Mouse (Mus musculus) adrenal gland, postnatal 10 days (tissue): ENCODE results near the gene Kif26b. TPM values are rescaled to one million over a fixed set of nuclear protein-coding genes. Genes with fewer than 3 reads are reported as not detected.

ENCODE experiments used
- DNase-seq: peaks from one replicate; pipeline ENCODE4 v3.0.0; 2021; ENCODE audit warnings: mixed read lengths
- total RNA-seq, 2 experiments: library from RNA; stranded (reverse); gene quantifications; 2 replicates each; pipeline ENCODE4 v1.2.3; 2021

Gene Kif26b
- total RNA-seq, 2 experiments from 2014 or later = 2.3 to 4.8 TPM

DNA sequence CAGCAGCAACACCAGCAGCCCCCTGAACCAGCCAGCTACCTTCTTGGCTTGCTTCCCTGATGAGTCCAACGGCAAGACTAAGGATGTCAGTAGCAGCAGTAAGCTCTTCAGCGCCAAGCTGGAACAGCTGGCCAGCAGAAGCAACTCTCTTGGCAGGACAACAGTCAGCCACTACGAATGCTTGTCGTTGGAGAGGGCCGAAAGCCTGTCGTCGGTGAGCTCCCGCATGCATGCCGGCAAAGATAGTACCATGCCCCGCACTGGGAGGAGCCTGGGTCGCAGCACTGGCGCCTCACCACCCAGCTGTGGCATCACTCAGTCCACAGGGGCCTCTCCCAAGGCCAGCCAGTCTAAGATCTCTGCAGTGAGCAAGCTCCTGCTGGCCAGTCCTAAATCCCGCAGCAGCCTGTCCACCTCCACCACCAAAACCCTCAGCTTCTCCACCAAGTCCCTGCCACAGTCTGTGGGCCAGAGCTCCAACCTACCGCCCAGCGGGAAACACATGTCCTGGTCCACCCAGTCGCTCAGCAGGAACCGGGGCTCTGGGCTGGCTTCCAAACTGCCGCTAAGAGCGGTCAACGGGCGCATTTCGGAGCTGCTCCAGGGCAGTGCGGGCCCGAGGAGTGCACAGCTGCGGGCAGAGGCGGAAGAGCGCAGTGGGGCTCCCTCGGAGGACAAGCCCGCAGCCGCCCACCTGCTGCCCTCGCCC lies 388.4 kb downstream of the Kif26b start:
- peak; percentile 49 for DNase-seq

DNA sequence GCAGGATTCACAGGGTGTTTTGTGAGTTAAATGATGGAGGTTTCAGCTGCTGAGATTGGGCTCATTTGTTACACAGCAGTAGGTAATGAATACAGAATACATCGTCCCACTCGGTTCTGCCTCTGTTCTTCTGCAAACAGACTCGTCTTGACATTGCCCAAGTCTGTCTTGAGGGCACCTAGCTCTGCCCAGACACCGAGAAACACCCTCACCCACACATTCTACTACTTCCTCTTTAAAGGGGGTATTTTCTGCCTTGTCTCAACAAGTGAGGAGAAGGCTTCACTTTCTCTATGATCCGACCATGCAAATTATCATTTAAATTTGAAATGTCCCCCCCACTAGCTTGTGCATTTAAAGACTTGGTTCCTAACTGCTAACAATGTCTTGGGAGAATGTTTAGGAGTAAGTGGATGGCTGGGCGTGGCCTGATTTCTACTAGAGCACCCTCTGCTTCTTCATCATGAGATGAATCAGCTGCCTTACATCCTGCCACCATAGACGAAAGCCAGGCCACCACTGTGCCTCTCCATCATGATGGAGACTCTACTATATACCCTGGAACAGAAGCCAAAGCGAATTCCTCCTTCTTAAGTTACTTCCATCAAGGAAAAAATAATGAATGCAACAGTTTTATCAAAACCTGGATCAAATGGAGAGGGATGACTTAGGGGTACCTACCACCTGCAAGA lies 395.7 kb downstream of the Kif26b start:
- DNase-seq = no peak

DNA sequence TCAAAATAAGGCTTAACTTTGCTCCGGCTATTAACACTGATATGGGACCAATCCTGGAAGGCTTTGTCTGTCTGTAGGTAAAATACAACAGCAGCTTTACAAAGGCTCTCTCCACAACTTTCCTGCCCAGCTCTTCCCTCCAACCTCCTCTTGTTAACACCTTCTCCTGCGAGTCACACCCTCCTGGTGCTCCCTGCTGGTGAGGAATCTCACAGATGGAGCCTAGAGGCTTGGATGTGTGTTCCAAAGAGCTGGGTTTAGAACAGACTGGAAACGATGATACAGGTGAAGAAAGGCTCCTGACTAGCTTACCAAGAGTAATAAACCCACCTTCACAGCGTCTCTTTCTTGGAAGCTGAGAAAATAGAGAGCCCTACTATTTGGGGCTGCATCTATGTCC lies 400.6 kb downstream of the Kif26b start:
- no peak for DNase-seq

DNA sequence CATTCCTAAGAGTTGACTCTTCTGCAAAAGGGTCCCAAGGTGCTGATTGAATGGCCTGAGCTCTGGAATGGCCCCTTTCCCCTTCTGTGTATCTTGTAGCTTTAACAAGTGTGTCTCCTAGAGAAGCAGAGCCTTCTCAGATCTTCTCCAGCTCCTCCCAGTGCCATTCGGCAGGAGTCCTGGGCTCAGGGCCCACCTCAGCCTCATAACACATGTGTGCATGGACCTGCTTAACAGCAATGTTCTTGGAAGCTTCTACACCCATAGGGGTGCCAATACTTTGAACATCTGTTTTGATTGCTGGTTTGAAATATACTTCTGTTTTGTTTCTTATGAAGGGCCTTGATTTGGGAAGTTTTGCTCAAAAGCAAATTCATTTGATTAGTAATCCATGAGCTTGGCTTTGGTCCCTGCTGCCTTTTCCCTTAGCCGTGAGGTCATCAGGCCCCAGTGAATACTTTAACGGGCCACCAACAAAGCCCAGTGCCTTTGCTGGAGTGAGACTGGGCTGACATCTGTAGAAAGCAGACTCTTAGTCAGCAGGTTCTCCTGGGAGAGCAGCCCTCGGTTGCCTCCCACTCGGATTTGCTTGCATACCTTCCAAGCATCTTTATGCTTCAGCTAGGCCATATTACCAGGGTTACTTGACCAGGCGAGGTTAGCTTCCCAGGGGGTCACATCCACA lies 405.2 kb downstream of the Kif26b start:
- no peak for DNase-seq

DNA sequence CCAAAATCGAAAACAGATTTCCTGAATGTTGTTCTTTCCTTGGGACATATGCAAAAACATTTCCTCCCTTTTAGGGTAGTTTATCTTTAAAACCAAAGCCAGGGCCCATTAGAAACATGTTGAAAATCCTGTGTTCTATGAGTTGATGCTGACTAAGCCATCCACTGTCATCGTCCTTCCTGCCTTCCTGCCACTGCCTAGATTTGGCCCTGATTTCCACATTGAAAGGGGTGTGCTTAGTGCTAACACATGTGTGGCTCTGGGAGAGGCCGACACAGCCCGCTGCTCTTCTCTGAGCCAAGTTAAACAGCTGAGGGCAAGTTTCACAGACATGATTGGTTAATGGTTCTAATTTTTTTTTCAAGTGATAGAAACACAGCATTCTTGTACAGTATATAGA lies 407.5 kb downstream of the Kif26b start:
- no peak for DNase-seq

DNA sequence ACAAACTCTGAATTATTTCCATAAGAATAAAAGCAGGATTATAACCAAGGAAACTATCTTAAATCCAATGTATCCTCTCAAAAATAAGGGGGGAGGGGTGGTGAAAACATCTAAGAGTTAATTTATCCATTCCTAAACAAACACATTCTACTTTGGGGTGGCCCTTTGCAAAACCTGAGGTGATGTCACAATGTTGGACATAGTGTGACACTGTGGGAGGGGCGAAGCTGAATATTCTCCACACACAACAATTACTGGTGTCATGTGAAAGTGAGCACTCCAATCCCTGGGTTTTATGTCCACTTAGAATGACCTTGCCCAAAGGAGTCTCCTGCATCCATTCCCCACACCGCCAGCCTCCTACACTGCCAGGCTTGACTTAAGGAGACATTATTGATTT lies 408.1 kb downstream of the Kif26b start:
- DNase-seq = no peak

DNA sequence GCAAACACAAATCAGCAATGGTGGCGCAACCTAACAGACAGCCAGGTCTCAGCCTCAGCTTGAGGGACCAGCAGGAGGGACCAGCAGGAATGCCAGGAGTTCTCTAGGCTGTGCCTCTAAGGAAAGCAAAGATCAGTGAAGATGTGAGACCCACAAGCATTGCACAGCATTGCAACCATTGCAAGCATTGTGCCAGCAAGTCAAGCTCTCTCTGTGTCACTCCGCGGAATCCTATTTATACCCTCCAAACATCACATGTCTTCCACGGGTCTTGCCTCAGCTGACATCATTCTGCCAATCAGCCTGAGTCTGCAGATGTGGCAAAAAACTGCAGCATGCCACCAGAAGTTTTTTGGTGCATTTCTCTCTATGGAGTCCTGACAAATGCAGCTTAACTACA lies 411.4 kb downstream of the Kif26b start:
- DNase-seq = no peak

DNA sequence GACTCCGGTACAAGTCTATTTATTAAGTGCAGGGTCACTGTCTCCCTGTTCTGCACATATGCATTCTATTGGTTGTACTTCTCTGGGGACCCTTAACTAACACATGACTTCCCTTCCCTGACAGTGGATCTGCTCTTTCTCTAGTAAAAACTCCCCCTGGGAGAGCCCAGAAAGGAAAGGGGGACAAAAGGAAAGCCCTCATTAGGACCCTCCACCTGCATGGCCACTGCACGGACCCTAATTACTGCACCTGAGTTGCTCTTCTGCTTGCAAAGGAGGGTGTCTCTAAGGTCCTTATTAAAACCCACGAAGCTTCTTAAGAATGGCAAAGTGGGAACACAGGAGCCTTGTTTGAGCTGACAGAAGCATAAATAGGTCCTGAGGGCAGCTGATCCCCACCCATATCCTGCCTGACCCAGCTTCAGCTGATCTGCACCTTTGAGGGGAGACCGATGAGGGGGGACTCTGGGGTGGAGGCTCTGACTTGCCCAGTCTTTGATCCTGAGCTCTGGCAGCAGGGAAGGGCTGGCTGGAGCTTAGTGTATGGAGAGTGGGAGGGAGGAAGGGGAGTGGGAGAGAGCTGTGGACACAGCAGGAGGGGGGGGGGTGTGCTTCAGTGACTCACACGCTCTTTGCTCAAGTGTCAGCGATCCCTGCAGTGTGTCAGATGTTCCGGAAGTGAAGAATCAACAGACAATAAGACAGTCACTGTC lies 413.5 kb downstream of the Kif26b start:
- no peak for DNase-seq

DNA sequence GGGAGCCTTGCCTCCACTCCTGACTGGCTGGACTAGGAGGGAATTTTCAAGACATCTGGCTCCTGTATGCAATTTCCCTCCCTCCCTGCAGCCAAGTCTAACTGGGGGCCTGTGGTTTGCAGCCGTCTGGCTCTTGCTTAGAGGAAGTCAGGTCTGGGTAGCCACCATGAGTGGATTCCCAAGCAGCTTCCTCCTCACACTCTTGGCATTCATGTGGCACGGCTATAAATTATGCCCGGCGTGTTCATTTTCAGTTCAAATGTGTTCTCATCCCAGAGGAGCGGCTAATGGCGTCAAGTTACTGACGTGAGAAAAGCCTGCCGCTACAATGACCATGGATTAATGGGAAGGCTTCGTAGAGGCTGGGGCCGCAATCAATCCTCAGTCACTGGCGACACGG lies 424.0 kb downstream of the Kif26b start:
- no peak for DNase-seq

DNA sequence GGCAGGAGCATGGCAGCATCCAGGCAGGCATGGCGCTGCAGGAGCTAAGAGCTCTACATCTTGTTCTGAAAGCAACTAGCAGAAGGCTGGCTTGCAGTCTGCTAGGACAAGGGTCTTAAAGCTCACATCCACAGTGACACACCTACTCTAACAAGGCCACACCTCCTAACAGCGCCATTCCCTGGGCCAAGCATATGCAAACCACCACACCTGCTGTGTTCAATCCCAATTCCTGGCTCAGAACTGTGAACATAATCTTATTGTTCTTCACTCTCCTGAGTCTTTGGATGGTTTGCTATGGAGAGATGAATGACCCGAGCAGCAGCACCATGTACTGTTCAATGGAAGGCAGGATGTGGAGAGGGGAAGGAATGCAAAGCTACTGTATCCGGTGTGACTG lies 429.7 kb downstream of the Kif26b start:
- DNase-seq = no peak

DNA sequence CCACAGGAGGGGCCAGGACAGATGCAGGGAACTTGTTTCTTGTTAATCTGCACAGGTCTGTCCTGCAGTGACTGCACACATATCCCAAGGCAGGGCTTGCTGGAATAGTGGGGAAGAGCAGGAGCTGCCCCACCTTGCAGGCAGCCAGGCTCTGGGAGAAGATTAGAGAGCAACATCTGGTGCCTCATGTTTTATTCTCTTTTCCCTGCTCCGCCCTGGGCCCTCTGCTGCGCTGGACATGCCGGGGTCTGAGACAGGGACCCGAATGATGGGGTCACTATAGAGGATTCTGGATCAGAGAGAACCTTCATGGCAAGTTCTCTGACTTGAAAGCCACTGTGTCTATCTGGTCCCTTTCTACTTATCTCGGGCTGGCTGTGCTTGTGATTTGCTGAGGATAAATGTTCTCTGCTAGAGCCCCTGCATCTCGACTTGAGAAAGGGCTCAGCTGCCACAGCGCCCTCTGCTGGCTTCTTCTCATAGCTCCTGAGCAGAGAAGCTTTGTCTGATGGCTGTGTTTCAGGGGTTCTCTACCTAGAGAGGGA lies 431.2 kb downstream of the Kif26b start:
- peak; percentile 85 for DNase-seq

DNA sequence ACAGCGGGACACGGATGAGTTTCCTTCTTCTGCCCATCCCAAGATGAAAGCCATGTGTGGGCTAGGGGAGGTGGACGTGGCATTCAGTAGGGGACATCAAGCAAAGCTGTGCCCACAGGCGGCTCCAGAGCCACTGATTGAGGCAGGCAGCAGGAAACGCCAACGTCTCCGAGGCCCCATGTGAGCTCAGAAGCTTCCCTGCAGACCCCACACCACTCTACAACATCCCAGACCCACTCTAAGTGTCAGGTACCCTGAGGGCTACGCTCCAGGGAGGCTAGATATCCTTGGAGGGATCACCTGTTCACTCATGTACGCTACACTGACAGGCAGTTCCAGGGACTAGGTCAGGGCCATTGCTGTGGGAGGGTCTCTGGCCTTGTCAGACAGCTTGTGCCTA lies 432.7 kb downstream of the Kif26b start:
- DNase-seq = no peak

DNA sequence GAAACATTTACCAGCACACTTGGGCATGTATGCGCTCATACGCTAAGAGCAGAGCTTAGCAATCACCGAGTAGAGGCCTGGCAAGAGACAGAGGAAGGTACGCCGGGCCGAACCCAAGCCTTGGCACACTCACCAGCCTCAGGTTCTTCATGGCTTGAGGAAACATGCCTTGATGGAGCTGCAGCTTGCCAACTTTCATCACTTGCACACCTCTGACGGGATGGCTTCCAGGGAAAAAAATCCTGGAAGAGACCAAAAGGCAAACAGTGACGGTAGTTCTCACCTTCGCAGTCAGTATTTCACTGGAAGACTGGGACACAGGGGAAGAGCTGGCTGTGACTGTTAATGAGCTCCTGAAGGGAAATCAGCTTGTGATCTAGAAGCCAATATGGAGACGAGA lies 443.1 kb downstream of the Kif26b start:
- DNase-seq = no peak

DNA sequence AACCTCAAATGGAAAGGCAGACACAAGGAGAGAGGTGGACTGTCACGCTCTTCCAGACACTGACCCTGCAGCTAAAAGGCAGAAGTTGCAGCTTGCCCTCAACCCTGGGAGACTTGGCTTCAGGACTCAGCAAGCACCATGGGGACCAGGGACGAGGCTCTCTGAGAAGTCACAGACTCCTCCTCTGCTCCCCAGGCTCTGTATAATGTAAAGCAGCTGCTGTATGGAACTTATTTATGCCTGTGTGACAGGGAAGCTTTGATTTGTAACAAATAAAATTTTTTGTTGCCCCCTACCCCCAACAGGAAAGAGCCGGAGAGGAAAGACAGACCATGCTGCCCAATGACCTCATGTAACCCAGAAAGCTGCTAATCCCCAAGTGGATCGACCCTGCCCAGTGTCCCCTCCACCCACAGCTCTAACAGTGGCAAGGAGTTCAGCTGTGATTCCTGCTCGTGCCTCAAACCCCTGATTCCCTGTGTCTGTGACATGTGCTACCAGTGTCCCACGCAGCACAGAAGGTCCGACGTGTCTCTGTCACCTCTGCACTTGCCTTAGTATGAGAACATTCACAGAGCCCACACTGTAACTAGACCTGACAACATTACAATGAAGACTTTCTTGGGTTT lies 449.8 kb downstream of the Kif26b start:
- DNase-seq = no peak

DNA sequence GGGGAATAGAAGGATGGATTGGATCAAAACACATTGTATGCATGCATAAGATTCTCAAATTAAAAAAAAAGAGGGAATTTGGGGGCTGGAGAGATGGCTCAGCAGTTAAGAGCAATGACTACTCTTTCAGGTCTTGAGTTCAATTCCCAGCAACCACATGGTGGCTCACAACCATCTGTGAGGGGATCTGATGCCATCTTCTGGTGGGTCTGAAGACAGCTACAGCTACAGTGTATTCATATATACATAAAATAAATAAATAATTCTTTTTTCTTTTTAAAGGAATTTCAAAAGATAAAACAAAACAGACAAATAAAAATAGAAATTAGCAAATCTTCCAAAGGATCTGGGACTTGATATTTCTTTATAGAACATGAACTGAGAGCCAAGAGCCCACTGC lies 451.3 kb downstream of the Kif26b start:
- DNase-seq = no peak

DNA sequence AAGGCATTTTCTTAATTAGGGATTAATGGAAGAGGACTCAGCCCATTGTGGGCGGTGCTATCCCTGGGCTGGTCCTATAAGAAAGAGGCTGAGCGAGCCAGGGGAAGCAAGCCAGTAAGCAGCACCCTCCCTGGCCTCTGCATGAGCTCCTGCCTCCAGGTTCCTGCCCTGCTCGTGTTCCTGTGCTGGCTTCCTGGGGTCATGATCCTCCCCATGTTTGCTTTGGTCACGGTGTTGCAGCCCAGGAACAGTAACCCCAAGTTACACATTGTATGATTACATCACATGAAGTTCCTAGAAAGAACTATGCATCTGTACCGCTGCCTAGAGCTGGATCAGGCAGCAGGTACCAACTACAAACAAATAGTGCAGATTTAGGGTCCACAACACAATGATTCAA lies 452.7 kb downstream of the Kif26b start:
- no peak for DNase-seq

DNA sequence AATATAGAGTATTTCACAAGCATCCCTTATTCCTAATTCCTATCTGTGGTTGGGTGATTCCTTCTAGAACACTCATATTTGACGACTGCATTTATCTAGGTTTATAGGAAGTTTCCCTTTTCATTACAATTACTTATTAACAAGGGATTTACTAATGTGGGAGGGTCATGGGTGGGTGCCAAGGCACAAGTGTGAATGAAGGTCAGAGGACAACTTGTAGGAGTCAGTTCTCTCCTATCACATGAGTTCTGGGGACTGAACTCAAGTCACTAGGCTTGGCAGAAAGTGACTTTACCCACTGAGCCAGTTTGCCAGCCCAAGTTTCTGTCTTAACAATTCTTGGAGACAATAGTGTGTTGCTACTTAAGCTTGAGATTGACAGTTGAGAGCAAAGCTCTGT lies 459.3 kb downstream of the Kif26b start:
- peak; percentile 16 for DNase-seq

Other genes starting within 250 kb of the Kif26b start
- 10 to 100 TPM; 78.7 to 88.8 TPM for gene Cox20, start 210.0 kb upstream of the Kif26b start, total RNA-seq
- 100 to 1,000 TPM; 328 to 391 TPM for gene Hnrnpu, start 191.3 kb upstream of the Kif26b start, total RNA-seq
- gene Efcab2, start 123.0 kb upstream of the Kif26b start, total RNA-seq = 1 to 10 TPM; 2.8 to 4.6 TPM